Mouse (Mus musculus): Measurements from ENCODE around the gene Atp2c2.

DNA sequence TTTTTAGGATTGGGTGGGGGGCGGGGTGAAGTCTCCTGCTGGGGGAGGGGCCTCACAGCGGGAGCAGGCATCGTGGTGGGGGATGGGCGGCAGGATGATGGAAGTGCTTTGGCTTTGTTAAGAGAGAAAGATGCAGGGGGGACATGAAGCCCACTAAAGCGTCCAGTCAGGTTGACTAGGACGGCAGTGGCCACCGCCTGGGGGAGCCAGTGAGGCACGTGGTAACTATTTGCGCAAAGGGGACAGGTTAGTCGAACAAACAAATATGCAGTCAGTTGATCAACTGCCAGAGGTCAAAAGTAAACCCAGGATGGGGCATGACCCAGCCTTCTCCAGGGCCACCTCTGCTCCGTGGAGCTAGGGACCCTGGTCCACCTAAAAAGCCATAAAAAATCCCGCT, 849 bp upstream of the Atp2c2 start:
- TF ChIP-seq GATA1 (IDR thresholded peaks at IDR 0.05; ENCODE audit: borderline replicate concordance, low read length) (no peak), FLI1 (IDR thresholded peaks at IDR 0.05; ENCODE audit: low read length) (no peak)

All from megakaryocyte, embryonic 14.5 days (primary cell).